Mouse (Mus musculus) heart, adult 9 months (tissue): ENCODE results near the gene Vmn2r85.
"Not testable (repeated sequence)": the region's sequence is repeated elsewhere in the genome, so short reads cannot be mapped to it uniquely, and the experiment has no call there.

Experiments used
- DNase-seq, 2 experiments: peaks; one replicate each; pipeline ENCODE4 v3.0.0; 2022; ENCODE audit warnings: low spot score in 2 of 2

The Vmn2r85 gene

DNA sequence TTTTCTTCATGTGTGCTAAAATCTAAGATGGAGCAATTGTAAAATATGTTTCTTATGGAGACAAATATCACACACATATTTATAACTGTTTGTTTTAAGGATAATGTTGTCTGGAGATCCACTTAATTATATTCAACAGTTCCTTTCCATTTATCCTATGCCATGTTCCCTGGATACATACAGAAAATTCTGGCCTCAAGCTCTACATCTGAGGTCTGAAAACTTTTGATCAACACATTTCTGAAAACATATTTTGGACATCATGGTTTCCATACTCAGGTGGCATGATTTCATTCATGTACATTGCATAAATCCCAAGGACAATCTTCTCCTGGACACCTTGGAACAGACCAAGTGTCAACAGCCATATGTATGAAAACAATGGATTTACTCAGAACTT, at the start of gene Vmn2r85:
Gene Vmn2r85 (minus strand): TSS at position 101 of the 400 bp plus-strand sequence.
- not testable (repeated sequence) for DNase-seq

DNA sequence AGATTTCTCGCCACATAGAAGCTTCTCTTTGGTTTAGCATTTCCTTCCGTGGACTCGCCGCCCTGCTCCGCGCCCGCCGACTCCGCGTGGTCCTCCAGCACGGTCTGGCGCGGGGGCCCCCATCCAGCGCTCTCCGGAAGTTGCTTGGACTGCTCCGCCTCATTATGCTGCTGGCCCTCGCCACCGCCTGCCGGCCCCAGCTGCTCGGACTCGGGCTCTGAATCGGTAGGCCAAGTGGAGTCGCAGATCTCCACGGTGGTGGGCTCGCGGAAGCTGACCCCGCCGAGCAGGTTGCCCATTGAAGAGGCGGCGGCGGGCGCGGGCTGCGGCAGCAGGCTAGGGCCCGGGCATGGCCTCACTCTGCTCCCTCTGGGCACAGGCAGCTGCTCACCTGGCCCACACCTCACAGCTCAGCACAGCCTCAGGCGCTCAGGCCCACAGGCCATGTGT, 40.8 kb upstream of the Vmn2r85 start:
- DNase-seq = no peak

GRCm38 (mm10) chr10:130455950-130456349, 26.4 kb upstream of the Vmn2r85 start, which contains the start of gene Vmn2r86:
Vmn2r86 (minus strand) TSS chr10:130456050.
- not testable (repeated sequence) for DNase-seq

- no peak for DNase-seq
Measured at GRCm38 (mm10) chr10:130444776-130445175, 15.3 kb upstream of the Vmn2r85 start.

DNA sequence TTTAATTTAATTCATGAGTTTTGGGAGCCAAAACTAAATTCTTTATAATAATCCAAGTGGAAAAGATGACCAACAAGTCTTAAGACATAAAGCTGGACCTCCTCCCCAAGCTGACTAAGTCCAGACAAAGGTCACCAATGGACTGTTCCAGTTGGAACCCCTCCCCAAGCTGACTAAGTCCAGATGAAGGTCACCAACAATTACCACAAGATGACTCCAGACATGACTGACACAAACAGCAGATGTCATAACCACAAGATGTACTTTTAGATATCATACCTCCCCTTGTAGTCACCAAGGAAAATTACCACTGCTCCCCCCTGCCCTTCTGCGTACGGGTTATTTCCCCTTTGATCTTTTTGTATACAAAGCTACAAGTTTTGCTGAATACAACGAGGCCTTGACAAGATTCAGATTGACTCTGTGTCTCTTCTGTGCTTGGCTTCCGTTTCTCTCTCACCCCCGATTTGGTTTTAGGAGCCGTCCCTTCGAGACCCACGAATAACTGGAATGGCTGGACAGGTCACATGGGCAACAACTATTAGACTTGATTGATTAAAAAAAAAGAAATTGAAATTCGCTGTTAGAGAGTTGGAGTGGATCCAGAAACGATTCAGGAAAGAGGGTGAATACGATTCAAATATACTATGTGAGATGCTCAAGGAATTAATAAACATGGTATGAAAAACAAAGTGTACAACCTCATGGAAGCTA, 4.8 kb upstream of the Vmn2r85 start:
- DNase-seq = not testable (repeated sequence)

- not testable (repeated sequence) for DNase-seq
Measured at GRCm38 (mm10) chr10:130422368-130422767, 7.1 kb downstream of the Vmn2r85 start.

DNA sequence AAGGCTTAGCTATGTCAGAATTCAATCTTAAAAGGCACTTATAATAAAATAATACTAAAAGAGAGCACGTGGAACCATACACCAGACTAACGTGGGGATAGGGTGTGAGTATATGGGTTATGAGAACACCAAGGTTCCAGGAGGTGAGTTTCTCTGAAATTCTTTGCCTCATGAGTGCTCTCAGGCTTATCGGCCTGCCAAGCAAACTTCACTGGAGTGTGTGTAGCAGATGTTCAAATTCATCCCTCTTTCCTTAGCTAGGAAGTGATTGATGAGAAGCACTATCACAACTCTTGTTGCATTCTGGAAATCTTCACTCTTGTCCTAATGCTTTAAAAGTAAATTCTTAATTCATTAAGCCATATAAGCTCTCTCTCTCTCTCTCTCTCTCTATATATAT, 9.1 kb downstream of the Vmn2r85 start:
- DNase-seq = no peak

- DNase-seq = not testable (repeated sequence)
Measured at GRCm38 (mm10) chr10:130419954-130420353, 9.5 kb downstream of the Vmn2r85 start.

DNA sequence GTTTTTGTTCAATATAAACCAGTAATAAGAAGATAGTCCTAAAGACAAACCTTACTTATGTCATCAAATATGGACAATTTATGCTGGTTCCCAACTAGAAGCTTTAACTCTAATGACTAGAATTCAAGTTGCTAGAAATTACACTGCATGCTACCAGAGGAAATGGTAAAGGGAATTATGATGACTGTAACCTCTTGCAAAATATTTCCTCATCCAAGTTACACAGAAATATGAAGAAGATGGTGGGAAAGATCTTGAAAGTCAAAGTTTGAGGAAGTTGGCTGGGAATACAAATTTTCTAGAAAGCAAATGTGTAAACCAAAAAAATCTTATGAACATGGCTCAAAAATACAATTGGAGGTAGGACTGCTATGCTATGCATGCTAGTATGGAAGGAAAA, 13.2 kb downstream of the Vmn2r85 start:
- not testable (repeated sequence) for DNase-seq

DNA sequence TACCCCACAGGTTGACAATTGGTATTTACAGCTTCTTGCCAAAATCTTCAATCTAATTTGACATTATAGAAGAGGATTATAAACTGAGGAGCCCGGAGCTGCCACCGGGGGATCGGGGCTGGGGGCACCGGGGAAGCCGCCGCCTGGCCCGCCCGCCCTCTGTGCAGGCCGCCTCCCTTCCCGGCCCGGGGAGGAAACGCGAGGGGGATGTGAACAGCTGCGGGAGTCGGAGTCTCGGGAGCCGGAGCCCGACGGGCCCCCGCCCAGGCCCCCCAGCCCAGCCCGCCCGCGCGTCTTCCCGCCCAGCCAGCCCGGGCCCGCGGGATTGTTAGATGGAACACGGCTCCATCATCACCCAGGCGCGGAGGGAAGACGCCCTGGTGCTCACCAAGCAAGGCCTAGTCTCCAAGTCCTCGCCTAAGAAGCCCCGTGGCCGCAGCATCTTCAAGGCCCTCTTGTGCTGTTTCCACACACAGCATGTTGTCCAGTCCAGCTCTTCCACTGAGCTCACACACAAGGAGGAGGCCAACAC, 17.3 kb downstream of the Vmn2r85 start:
- not testable (repeated sequence) for DNase-seq

DNA sequence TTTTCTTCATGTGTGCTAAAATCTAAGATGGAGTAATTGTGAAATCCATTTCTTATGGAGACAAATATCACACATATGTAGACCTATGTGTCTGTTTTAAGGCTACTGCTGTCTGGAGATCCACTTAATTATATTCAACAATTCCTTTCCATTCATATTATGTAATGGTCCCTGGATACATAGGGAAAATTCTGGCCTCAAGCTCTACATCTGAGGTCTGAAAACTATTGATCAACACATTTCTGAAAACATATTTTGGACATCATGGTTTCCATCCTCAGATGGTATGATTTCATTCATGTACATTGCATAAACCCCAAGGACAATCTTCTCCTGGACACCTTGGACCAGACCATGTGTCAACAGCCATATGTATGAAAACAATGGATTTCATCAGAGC, 35.3 kb downstream of the Vmn2r85 start, which contains the start of gene Vmn2r84:
Gene Vmn2r84 (minus strand): TSS at position 101 of the 400 bp plus-strand sequence.
- no peak for DNase-seq

DNA sequence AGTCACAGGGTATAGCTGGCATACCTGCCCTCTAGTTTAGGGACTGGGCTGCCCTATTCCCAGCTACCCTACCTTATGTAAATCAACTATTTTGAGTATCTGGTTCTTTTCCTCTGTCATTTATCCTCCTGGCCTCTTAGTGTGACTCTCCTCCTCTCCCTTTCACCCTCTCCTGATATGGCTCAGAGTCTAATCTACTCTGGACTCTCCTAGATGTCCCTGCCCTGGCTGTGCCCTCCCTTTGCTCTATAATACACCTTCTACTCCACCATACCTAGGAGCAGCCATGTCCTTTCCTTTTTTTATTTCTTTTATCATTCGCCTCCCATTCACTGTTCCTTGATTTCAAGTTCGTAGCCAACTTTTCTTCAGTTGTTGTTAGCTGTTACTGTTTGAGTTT, 54.4 kb downstream of the Vmn2r85 start:
- no peak for DNase-seq

GRCm38 (mm10) chr10:130372491-130373173, 56.9 kb downstream of the Vmn2r85 start:
- DNase-seq = no peak

DNA sequence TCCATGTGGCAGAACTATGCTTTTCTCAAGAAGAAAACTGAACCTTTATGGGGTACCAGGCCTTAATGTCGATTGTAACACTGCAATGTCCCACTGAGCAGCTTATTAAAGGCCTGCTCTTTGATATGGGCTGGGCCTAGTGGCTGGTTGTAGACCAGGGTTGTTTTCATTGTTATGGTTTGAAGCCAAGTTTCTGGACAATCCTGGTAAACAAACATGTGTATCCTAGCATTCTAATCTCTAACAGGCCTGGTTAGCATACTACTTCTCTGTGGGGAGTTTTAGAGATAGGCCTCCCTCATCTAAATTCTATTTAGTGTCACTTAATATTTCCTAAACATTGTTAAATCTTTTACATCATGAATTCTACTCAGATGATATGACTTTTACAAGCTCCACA, 57.9 kb downstream of the Vmn2r85 start:
- no peak for DNase-seq

DNA sequence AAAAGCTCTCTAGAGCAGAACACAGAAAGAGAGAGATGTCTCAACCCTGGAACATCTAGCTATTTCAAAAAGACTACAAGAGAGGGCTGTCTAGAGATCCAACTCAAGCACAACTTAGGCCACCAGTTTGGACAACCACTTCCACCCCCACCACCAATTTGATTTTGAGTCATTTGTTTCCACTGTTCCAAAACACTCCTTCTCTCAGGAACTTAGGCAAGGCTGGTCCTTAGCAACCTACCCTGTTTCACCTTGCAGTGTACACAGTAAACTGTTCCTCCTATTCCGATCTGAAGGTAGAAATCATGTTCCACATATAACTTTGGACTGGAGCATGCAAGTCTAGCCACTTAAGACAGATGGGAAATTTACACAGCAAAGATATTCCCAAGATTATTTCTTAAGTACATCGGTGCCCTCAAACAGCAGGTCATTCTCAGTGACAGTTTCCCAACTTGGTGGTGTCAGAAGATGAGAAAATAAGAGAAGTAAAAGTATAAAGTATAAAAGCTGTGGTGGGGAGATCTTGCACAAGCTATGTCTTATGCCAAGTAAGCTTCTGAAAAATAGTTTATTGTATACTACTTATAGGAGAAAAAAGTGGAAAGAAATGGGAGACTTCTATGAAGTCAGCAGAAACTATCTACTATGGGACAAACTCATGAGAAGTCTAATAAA, 59.4 kb downstream of the Vmn2r85 start:
- DNase-seq = no peak

DNA sequence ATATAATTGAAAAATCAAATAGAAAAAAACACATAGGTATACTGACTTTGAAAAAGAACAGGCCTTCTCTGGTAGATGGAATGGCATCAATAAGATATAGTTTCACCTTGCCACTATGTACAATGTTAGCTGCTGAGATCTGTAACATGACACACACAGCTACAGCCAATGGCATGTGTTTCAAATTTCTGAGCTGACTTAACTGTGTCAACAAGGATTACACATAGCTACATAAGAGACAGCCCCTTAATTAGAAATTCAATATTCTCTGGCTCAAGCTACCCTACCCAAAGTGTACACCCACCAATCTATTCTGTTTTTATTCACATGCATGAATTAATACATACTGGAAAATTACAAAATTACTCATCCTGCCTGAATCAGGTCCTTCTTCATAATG, 61.1 kb downstream of the Vmn2r85 start:
- no peak for DNase-seq

- no peak for DNase-seq
Measured at GRCm38 (mm10) chr10:130364766-130365165, 64.7 kb downstream of the Vmn2r85 start.
